Comparison of ENCODE assay signal across 9 mouse cellular contexts in genomic region chr10:75062621-75063020, GRCm38 (mm10). TPM values are rescaled to one million over a fixed set of nuclear protein-coding genes. Genes with fewer than 3 reads are reported as not detected.
A peak's percentile ranks its signal among the peaks of the same experiment; 100 is the strongest.
DNase-seq lines count a peak whose midpoint lies in the region; ATAC-seq and TF ChIP-seq lines count a peak whose summit lies in the region.
"Had no signal": no experiment of that assay in that cellular context is flagged by ENCODE, and none has a peak within 500 bp of the region (broad histone marks: within the 10 kb centered on the region; RNA-seq: fewer than 3 reads in every experiment).

No protein-coding gene starts in this region.

- no peaks in the 10 kb centered on the region for H3K36me3 ChIP-seq in kidney, postnatal 0 days (ENCODE audit: insufficient read depth, low read length)
- peaks cover 10% of the 10 kb centered on the region for H3K36me3 ChIP-seq in embryonic facial prominence, embryonic 13.5 days
- no peaks in the 10 kb centered on the region for H3K36me3 ChIP-seq in myocyte (ENCODE audit: control insufficient read depth, insufficient read depth)

- H3K4me3 ChIP-seq in kidney, postnatal 0 days (replicated peaks; ENCODE audit: low read depth, low read length): peak overlapping the region; percentile 92
- peak overlapping the region; percentile 92 for H3K4me3 ChIP-seq in embryonic facial prominence, embryonic 13.5 days
- peak overlapping the region; percentile 26 for H3K4me3 ChIP-seq in myocyte

- peak overlapping the region; percentile 91 for H3K4me2 ChIP-seq in kidney, postnatal 0 days (ENCODE audit: low read length)
- peak overlapping the region; percentile 94 for H3K4me2 ChIP-seq in embryonic facial prominence, embryonic 13.5 days
- peak overlapping the region; percentile 64 for H3K4me2 ChIP-seq in myocyte (ENCODE audit: low read depth)

- TF ChIP-seq POLR2A in myocyte (IDR thresholded peaks at IDR 0.05; ENCODE audit: insufficient read length, low read depth): no peak

- no peaks in the 10 kb centered on the region for H3K9me3 ChIP-seq in kidney, postnatal 0 days (replicated peaks; ENCODE audit: low read length)
- no peaks in the 10 kb centered on the region for H3K9me3 ChIP-seq in embryonic facial prominence, embryonic 13.5 days

- no peak overlapping the region for H3K9ac ChIP-seq in kidney, postnatal 0 days (ENCODE audit: low read depth, low read length)
- H3K9ac ChIP-seq in embryonic facial prominence, embryonic 13.5 days: peak overlapping the region; percentile 85

- H3K27ac ChIP-seq in kidney, postnatal 0 days: no peak overlapping the region
- no peak overlapping the region for H3K27ac ChIP-seq in embryonic facial prominence, embryonic 13.5 days
- H3K27ac ChIP-seq: macrophage had no signal

- DNase-seq in kidney, postnatal 0 days (ENCODE audit: low spot score): no peak
- DNase-seq in kidney, postnatal 14 days: no peak
- peak; percentile 29 for DNase-seq in induced T-regulatory cell, adult 2 months (ENCODE audit: low read depth)
- no peak for DNase-seq in spleen, adult 12 weeks (ENCODE audit: low spot score)
- DNase-seq in retina, embryonic 14.5 days (ENCODE audit: low spot score): no peak
- no peak for DNase-seq in cerebellum, postnatal 4 days (ENCODE audit: low spot score in 2 of 2)

- no peak for TF ChIP-seq CTCF in kidney, postnatal 0 days (IDR thresholded peaks at IDR 0.05; ENCODE audit: low read depth)

- H3K27me3 ChIP-seq in kidney, postnatal 0 days (ENCODE audit: insufficient read depth, low read length): no peaks in the 10 kb centered on the region
- no peaks in the 10 kb centered on the region for H3K27me3 ChIP-seq in embryonic facial prominence, embryonic 13.5 days
- H3K27me3 ChIP-seq in myocyte (ENCODE audit: control insufficient read depth, insufficient read depth, insufficient read length): no peaks in the 10 kb centered on the region

- no peak for ATAC-seq in kidney, postnatal 0 days (replicated peaks; ENCODE audit: low FRiP score, low read depth)
- no peak for ATAC-seq in embryonic facial prominence, embryonic 13.5 days (ENCODE audit: insufficient number of reproducible peaks, insufficient read depth, low FRiP score, low TSS enrichment, low read depth)

- no peak overlapping the region for H3ac ChIP-seq in myocyte (ENCODE audit: control insufficient read depth, insufficient read length)

- 35% methylated on average over 6 of the region's 6 CpGs for WGBS in kidney, postnatal 0 days
- WGBS in embryonic facial prominence, embryonic 13.5 days: 39% methylated on average over 6 of the region's 6 CpGs

- peaks cover 29% of the 10 kb centered on the region for H3K4me1 ChIP-seq in kidney, postnatal 0 days (replicated peaks; ENCODE audit: insufficient read depth, low read length)
- H3K4me1 ChIP-seq in embryonic facial prominence, embryonic 13.5 days: peaks cover 60% of the 10 kb centered on the region

- peaks cover 50% of the 10 kb centered on the region for H3K79me2 ChIP-seq in myocyte (ENCODE audit: control insufficient read depth, insufficient read depth)

TF ChIP-seq in myocyte, 11 proteins besides CTCF, POLR2A, EP300 and RAD21:
- TF ChIP-seq POLR2AphosphoS2 (IDR thresholded peaks at IDR 0.05; ENCODE audit: insufficient read length, low read depth): no peak
- TF ChIP-seq CEBPB (IDR thresholded peaks at IDR 0.05; ENCODE audit: insufficient read depth, poor library complexity, severe bottlenecking): no peak
- TF ChIP-seq TCF3 (IDR thresholded peaks at IDR 0.05; ENCODE audit: insufficient read length, low read depth): no peak
- TF ChIP-seq MYOD1 (IDR thresholded peaks at IDR 0.05; ENCODE audit: control insufficient read depth in 1 of 3, insufficient read length in 2 of 3, low read depth in 2 of 3): no peak
- TF ChIP-seq TCF12 (IDR thresholded peaks at IDR 0.05; ENCODE audit: insufficient read depth, poor library complexity, severe bottlenecking): no peak

RNA-seq across cellular contexts. Expression of gene Bcr, which starts 2.2 kb away (rescaled TPM):
- polyA plus RNA-seq in kidney, postnatal 0 days (2015; fragmentation: Nextera tagmentation; extraction: Ambion mirVana): 5.9 and 6.4 TPM in 2 replicates
- 9.5 and 10.6 TPM in 2 replicates for polyA plus RNA-seq in embryonic facial prominence, embryonic 13.5 days (2015; fragmentation: Nextera tagmentation; extraction: Ambion mirVana)
- polyA plus RNA-seq in myocyte (2012; fragmentation: generic; extraction: Trizol): 16.8 TPM

RNA-seq across cellular contexts. Expression of gene Rab36, which starts 25.8 kb away (rescaled TPM):
- polyA plus RNA-seq in kidney, postnatal 0 days (2015; fragmentation: Nextera tagmentation; extraction: Ambion mirVana): 8.0 and 8.4 TPM in 2 replicates
- 11.7 and 12.4 TPM in 2 replicates for polyA plus RNA-seq in embryonic facial prominence, embryonic 13.5 days (2015; fragmentation: Nextera tagmentation; extraction: Ambion mirVana)
- 0.83 TPM for polyA plus RNA-seq in myocyte (2012; fragmentation: generic; extraction: Trizol)

RNA-seq across cellular contexts. Expression of gene Rsph14, which starts 30.2 kb away (rescaled TPM):
- not detected in 2 replicates for polyA plus RNA-seq in kidney, postnatal 0 days (2015; fragmentation: Nextera tagmentation; extraction: Ambion mirVana)
- 0.23 TPM in 1 of 2 replicates, not detected in the other for polyA plus RNA-seq in embryonic facial prominence, embryonic 13.5 days (2015; fragmentation: Nextera tagmentation; extraction: Ambion mirVana)
- not detected for polyA plus RNA-seq in myocyte (2012; fragmentation: generic; extraction: Trizol)
- polyA plus RNA-seq: macrophage had no signal

Comparison
In these comparisons a context has a peak if more than half of its experiments do, and no peak if none do; other contexts are left out.
1. H3K4me3 ChIP-seq: peak in every context shown above with its lines; median percentile 92 in kidney, postnatal 0 days; 92 in embryonic facial prominence, embryonic 13.5 days; 26 in myocyte.